Mouse (Mus musculus) hematopoietic stem cell, adult 5-6 weeks (primary cell): ENCODE results near the gene Ppm1f. TPM values are rescaled to one million over a fixed set of nuclear protein-coding genes. Genes with fewer than 3 reads are reported as not detected.
"Not testable (repeated sequence)": the region's sequence is repeated elsewhere in the genome, so short reads cannot be mapped to it uniquely, and the experiment has no call there.

Experiments used
- ATAC-seq, 2 experiments: fragments of 125-278 bp in 1 of 2; replicated peaks in 1 of 2; 2 replicates each; pipeline ENCODE4 v1.8.0; 2016 to 2017; ENCODE audit warnings: inconsistent platforms in 2 of 2, mild to moderate bottlenecking in 2 of 2, moderate number of reproducible peaks in 2 of 2, low read depth in 1 of 2, moderate TSS enrichment in 1 of 2; ENCODE audit not compliant: low FRiP score in 2 of 2, poor library complexity in 2 of 2, severe bottlenecking in 2 of 2, insufficient read depth in 1 of 2, low TSS enrichment in 1 of 2
- total RNA-seq: library from RNA; stranded (forward); fragments of 172-1452, 232-1000 nt; gene quantifications from 2 replicates; pipeline ENCODE4 v1.2.3, GENCODE M21; 2017

The Ppm1f gene
- total RNA-seq = 24.6 and 28.1 TPM in 2 replicates

DNA sequence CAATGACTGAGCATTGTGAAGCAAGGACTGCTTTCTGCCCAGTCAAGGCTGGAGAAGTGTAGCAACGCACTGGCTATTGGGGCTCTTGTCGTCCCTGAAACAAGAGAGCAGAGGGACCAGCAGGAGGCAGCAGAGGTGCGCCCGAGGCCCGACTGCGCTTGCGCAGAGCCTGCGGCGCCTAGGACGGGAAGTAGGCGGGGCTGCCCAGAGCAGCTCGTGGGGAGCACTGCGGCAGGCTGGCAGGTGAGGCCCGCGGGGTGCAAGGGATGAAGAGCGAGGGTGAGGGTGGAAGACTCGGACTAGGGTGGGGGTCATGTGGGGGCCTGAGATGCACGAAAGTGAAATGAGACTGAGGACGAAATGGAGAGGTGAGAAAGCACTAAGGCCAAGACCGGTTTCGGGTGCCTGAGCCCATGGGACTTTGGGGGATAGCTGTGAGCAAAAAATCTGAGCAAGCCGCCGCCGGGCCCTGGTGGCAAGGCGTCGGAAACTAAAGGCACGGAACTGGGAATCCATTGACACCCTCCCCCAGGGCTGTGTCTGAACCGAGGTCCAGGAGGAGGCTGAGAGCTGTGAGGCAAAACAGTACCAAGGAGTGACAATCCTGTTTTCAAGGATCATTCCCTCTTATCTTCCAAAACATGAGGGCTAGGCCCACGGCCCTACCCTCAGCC lies at the start of gene Ppm1f:
TSS of gene Ppm1f (plus strand) at position 88 of the 674 bp plus-strand sequence.
- ATAC-seq = peak; percentile 93 to 95

DNA sequence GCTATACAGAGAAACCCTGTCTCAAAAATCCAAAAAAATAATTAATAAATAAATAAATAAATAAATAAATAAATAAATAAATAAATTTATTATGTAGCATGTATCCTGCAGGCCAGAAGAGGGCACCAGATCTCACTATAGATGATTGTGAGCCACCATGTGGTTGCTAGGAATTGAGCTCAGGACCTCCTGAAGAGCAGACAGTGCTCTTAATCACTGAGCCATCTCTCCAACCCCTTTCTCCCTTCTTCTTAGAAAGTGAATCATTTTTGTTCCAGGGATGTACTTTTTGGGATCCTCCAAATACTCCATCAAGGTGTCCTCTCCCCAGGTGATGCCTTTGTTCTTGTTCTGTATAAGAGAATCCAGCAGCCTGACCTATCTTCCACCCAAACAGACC lies 47.1 kb upstream of the Ppm1f start:
- ATAC-seq = no peak

DNA sequence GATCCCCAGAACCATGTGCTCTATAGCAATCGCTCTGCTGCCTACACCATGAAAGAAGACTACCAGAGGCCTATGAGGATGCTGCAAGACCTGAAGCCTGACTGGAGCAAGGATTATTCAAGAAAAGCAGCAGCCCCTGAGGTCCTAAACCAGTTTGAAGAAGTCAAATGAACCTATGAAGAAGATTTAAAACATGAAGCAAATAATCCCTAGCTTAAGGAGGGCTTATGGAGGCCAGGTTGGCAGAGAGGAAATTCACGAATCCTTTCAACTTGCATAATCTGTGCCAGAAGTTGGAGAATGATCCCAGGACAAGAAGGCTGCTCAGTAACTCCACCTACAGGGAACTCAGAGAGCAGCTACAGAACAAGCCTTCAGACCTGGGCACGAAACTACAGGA lies 43.9 kb upstream of the Ppm1f start:
- ATAC-seq = no peak

DNA sequence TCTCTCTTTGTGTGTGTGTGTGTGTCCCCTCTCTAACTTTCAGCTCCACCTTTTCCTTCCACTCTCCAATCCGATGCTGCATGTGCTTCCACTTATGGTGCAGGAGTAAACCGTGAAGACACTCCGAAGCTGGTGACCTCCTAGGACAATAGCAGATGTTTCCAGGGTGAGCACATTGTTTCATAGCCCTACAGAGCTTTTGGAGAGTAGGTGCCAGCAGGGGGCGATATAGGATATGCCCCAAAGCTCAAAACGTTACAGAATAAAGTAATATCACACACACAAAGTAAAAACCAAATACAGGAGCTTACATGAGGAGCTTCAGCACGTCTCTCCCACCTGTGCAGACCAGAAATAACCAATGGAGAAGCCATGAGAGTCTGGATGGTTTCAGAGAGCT lies 41.4 kb upstream of the Ppm1f start:
- ATAC-seq = peak; percentile 85 to 86

DNA sequence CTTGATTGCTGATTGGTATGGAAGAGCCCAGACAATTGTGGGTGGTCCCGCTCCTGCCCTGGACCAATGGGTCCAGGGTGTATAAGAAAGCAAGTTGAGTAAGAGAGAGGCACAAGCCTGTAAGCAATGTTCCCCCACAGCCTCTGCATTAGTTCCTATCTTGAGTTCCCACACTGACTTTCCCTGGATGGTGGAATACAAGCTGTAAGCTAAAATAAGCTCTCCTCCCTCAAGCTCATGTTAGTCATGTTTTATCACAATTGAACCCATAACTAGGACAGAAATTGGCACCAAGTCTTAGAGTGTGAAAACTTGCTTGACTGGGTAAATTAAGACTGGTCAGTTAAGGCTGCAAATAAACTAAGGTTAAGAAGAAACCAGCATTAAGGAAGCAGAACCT lies 40.7 kb upstream of the Ppm1f start:
- no peak for ATAC-seq

DNA sequence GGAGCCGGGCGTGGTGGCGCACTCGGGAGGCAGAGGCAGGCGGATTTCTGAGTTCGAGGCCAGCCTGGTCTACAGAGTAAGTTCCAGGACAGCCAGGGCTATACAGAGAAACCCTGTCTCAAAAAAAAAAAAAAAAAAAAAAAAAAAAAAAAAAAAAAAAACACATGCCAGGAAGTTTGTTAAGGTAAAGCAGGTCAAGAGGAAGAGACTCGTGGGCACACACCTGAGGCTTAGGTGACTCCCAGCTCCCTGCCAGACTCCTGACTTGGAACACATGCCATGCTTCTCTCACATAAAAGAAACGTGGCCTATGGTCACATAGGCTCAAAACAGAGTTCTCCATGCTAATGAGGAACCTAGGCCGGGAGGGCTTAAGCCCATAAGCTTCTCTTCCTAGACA lies 40.2 kb upstream of the Ppm1f start:
- not testable (repeated sequence) for ATAC-seq

DNA sequence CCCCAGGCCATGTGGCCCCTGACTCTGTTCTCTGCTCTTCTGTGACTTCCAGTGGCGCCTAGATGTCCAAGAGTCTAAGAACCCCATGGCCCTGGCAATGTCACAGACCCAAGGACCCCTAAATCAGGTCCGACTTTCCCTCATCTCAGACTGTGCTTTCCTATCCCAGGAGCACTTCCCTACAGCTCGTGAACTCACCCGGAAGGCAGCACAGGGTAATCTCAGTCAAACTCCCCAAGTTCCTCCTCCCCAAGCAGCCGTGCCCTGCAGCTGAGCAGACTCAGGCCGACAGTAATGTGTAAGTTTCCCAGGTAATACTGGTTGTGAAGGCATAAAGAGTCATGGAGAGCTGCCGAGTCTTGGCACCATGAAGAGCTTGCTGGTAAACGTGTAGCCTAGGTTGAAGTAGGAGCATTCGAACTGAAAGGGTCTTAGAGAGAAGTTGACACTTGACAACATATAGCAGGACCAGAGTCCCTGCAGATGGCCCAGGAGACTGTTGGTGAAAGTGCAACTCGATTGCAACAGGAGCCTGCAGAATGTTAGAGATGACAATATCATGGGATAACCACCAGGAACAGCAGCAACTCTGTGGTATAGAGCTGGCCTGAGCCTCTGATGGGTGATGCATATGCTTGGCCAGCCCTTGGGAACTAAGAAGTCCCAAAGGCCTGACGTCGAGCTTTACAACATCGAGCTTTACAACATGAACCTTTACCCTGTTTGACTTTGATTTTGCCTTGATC lies 39.4 kb upstream of the Ppm1f start:
- ATAC-seq = no peak

DNA sequence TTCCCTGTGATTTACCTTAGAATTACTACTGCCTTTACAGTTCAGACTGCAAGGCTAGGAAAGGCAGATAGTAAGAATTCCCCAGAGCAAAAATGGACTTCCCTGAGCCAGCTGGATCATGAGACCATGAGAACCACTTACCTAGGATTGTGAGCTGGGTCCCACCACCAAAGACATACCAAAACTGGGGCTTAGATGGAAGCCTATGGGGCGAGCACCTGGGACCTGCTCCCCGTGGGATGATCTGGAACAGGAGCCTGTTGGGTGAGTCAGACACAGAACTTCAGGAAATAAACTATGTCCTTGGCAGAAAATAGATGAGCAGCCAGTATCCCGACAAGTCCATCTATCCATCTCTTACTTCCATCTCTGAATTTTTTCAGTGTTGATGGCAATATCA lies 34.0 kb upstream of the Ppm1f start:
- ATAC-seq = no peak

DNA sequence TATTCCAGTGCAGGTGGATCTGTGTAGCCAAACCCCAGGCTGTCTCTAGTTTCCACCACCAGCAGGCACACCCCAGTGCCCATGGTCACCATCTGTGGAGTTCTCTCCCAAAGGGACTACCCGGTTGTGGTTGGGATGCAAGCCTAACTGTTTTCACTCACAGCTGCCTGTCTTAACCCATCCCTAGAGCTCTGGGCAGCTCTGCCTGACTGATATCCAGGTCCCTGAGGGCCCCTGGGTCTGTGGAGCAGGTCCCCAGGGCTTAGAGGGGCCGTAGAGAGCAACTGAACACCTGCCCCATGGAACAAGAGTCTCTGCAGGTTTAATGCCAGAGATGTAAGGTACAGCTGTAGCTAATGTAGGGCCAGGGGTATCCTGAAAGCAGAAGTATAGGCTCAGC lies 32.3 kb upstream of the Ppm1f start, which contains the start of gene Igll1:
TSS of gene Igll1 (minus strand) at position 8 of the 400 bp plus-strand sequence.
- no peak for ATAC-seq

DNA sequence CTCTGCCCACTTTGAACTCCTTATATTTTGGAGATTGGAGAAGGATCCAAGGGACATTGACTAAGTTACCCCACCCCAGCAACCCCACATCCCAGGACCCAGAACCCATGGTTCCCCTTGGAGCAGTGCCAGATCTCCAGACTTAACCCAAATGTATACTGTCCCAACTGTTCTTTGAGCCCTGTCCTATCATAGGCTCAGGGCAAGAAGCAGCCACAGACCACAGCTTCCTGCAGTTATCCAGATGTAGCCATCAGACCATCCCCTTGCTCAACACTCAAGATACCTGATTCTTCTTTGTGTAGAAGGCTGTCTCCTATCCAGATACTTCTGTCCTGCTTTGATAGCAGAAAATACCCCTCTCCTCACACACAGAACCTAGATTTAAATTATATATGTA lies 31.1 kb upstream of the Ppm1f start:
- ATAC-seq = peak; percentile 91

DNA sequence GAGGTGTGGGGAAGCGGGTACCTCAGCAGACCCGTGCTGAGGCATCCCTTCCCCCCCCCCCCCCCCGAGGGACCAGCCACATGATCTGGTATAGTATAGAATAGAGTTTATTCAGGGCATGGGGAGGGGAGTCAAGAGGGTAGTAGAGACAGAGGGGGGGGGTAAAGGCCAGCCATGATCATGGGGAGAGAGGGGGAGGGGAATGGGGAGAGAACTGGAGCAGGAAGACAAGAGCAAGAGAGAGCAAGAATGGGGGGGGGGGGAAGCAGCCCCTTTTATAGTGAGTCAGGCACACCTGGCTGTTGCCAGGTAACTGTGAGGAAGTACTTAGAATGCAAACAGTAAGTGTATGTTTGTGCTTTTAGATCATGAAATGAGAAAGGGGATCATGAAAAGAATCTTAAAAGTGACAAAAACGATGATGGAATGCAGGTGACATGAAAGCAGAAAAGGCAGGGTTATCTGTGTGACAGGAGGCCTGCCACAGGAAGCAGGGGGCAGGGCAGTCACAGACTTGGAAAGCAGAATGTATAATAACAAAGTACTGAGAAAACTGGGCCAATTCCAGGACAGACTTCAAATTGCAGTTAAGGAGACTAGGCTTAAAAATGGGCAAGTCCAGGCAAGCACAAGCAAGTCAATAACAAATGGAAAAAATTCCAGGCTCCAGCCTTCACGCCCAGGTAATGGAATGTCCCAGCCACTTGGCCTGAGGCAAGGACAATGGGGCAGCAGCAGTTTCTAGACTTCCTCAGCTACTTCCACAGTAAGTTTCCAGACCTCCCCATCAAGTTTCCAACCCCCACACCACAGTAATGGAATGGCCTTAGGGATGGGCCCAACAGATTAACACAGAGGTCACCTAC lies 30.3 kb upstream of the Ppm1f start:
- ATAC-seq = peak; percentile 14 to 16; a peak in 1 of 4 replicates

DNA sequence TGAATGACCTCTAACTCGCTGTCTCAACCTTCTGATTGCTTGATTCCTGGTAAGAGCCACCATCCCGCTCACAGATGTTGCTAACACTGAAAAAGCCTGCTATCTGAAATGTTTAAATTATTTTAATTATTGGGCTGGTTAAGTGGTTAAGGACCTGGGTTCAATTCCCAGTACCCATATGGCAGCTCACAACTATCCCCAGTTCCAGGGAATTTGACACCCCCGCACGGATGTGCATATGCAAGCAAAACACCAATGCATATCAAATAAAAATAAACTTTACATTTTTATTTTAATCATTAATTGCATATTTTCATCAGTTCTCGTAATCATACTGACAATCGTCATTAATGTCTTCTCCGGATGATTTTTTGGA lies 26.0 kb upstream of the Ppm1f start:
- ATAC-seq = no peak

DNA sequence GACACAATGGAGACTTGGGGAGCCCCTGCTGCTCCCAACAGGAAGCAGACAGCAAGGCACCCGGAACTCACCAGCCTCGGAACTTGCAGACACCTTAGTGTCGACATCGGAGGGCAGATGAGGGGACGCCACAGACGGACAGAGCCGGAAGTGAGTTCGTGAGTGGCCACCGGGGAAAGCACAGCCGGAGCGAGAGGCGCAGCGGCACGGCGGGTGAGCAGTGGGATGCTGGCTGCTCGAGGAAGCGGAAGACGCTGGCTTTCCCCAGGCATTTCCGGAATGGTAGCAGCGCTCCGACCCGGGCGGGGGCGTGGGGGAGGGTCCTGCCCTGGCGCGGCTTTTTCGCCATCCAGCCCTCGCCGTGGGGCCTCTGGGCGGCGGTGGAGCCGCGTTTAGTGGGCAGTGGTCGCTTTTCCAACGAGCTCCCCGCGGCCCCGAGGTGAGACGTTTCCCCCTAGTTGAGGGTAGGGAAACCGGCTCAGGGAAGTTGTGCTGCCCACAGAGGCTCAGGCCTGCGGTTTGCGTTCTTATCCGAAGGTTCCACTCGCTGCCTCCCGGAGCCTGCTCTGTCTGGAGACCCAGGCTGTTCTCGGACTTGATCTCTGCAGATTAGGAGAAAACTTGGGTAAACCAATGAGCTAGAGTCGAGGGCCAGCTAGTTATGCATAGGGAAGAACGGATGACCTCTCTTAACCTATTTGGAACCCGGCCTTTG lies 25.5 kb upstream of the Ppm1f start, which contains the start of the genes Top3b and Vpreb1:
TSS of gene Top3b (plus strand) at position 120 of the 715 bp plus-strand sequence.
TSS of gene Vpreb1 (minus strand) at position 227 of the 715 bp plus-strand sequence.
- ATAC-seq = peak; percentile 94 to 98

DNA sequence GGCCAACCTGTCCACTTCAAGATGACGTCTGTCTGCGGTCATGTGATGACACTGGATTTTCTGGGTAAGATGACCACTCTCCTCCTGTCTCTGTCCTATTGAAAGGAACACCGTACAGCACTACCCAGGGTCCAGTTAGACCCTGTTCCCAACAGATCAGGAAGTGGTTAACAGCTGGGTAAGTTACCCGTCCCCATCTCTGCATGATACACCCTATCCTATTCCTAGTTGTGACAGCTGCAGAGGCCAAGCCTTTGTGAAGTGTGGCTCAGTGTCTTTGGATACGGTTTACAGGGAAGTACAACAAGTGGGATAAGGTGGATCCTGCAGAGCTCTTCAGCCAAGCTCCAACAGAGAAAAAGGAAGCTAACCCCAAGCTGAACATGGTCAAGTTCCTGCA lies 17.2 kb upstream of the Ppm1f start:
- ATAC-seq = no peak

DNA sequence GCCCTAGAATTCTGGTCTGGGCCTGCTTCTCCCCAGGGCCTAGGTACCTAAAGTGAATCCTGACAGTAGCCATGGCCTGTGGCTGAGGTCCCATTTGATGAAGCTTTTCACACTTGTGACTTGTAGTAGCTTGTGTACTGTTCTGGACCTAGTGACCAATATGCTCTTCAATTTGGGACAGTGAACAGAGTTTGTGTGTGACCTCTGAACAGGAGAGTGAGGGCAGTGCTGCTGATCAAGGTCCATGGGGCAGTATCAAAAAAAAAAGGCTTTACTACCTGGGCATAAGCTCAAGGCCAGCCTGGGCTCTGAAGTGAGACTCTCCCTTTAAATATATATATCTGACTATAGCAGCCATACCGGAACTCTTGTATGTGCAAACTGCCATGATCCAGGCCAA lies 7.9 kb upstream of the Ppm1f start:
- no peak for ATAC-seq

DNA sequence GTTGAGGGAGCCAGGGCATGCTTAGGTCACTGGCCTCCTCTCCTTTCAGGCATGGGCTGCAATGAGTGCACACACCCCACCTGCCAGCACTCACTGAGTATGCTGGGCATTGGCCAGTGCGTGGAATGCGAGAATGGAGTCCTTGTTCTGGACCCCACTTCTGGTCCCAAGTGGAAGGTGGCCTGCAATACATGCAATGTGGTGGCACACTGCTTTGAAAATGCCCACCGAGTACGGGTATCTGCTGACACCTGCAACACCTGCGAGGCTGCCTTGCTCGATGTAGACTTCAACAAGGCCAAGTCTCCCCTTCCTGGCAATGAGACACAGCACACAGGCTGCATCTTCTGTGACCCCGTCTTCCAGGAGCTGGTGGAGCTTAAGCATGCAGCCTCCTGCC lies 3.9 kb upstream of the Ppm1f start:
- no peak for ATAC-seq

DNA sequence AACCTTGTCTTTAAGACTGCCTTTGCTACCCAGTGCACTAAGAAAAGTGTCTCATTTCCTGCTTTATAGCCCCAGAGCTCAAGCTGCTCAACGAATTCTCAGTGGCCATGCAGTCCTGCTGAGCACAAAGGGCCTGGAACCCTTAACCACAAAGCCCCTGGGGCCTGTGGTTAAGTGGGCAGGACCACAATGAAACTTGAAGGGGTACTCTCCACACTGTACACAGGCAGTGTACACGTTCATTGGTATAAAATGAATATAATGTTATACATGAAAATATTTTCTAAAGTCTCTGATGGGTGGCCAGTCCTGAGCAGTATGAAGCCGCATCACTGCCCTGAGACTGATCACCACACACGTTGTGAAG lies 271 bp upstream of the Ppm1f start:
- peak in 1 of 2 experiments; percentile 35; a peak in 3 of 4 replicates for ATAC-seq
